15 mouse cellular contexts compared by ENCODE assay signal in genomic region chr10:86459643-86460042, GRCm38 (mm10). TPM values are rescaled to one million over a fixed set of nuclear protein-coding genes. Genes with fewer than 3 reads are reported as not detected.
DNase-seq lines count a peak whose midpoint lies in the region; ATAC-seq lines count a peak whose summit lies in the region.
"Had no signal": no experiment of that assay in that cellular context is flagged by ENCODE, and none has a peak within 500 bp of the region (broad histone marks: within the 10 kb centered on the region; RNA-seq: fewer than 3 reads in every experiment).

No protein-coding gene starts in this region.

- no peak overlapping the region for H3K9ac ChIP-seq in forebrain, embryonic 11.5 days (ENCODE audit: low read length)
- no peak overlapping the region for H3K9ac ChIP-seq in forebrain, embryonic 12.5 days
- H3K9ac ChIP-seq in hindbrain, embryonic 12.5 days: no peak overlapping the region
- H3K9ac ChIP-seq in neural tube, embryonic 15.5 days (replicated peaks): no peak overlapping the region
- H3K9ac ChIP-seq: liver, embryonic 12.5 days had no signal

- H3K36me3 ChIP-seq in forebrain, embryonic 11.5 days (ENCODE audit: control insufficient read depth, insufficient read depth, low read length): no peaks in the 10 kb centered on the region
- no peaks in the 10 kb centered on the region; the same call in 1 of the 2 replicates for H3K36me3 ChIP-seq in forebrain, embryonic 12.5 days (replicated peaks)
- no peaks in the 10 kb centered on the region for H3K36me3 ChIP-seq in hindbrain, embryonic 10.5 days
- H3K36me3 ChIP-seq in hindbrain, embryonic 12.5 days: no peaks in the 10 kb centered on the region
- peaks cover 26% of the 10 kb centered on the region for H3K36me3 ChIP-seq in neural tube, embryonic 15.5 days
- H3K36me3 ChIP-seq: liver, embryonic 12.5 days had no signal

- WGBS in forebrain, embryonic 11.5 days: 58% methylated on average over 1 of the region's 1 CpGs
- 55% methylated on average over 1 of the region's 1 CpGs for WGBS in forebrain, embryonic 12.5 days
- WGBS in hindbrain, embryonic 10.5 days: 58% methylated on average over 1 of the region's 1 CpGs
- 56% methylated on average over 1 of the region's 1 CpGs for WGBS in hindbrain, embryonic 12.5 days
- 60% methylated on average over 1 of the region's 1 CpGs for WGBS in neural tube, embryonic 15.5 days

- H3K9me3 ChIP-seq in forebrain, embryonic 11.5 days (ENCODE audit: control insufficient read depth, low read length): no peaks in the 10 kb centered on the region
- no peaks in the 10 kb centered on the region for H3K9me3 ChIP-seq in forebrain, embryonic 12.5 days
- H3K9me3 ChIP-seq in hindbrain, embryonic 10.5 days: no peaks in the 10 kb centered on the region
- no peaks in the 10 kb centered on the region for H3K9me3 ChIP-seq in hindbrain, embryonic 12.5 days (replicated peaks)
- H3K9me3 ChIP-seq in neural tube, embryonic 15.5 days (replicated peaks): no peaks in the 10 kb centered on the region
- H3K9me3 ChIP-seq: liver, embryonic 12.5 days; megakaryocyte, embryonic 14.5 days had no signal

- peaks cover 3% of the 10 kb centered on the region; the same call in 1 of the 2 replicates for H3K4me1 ChIP-seq in forebrain, embryonic 11.5 days (replicated peaks; ENCODE audit: control insufficient read depth, insufficient read depth, low read length)
- H3K4me1 ChIP-seq in forebrain, embryonic 12.5 days: peaks cover 27% of the 10 kb centered on the region
- H3K4me1 ChIP-seq in hindbrain, embryonic 10.5 days (replicated peaks): peaks cover 65% of the 10 kb centered on the region
- peaks cover 17% of the 10 kb centered on the region for H3K4me1 ChIP-seq in hindbrain, embryonic 12.5 days
- H3K4me1 ChIP-seq in neural tube, embryonic 15.5 days: peaks cover 24% of the 10 kb centered on the region
- H3K4me1 ChIP-seq: liver, embryonic 12.5 days; megakaryocyte, embryonic 14.5 days had no signal

- 0 out of 2 replicates have a peak, but pooled peaks have one; percentile 34 for ATAC-seq in forebrain, embryonic 11.5 days (replicated peaks; ENCODE audit: low FRiP score)
- ATAC-seq in forebrain, embryonic 12.5 days (ENCODE audit: low FRiP score): no peak
- no peak for ATAC-seq in hindbrain, embryonic 12.5 days (ENCODE audit: low FRiP score)
- no peak for ATAC-seq in neural tube, embryonic 15.5 days (ENCODE audit: low FRiP score)
- ATAC-seq: liver, embryonic 12.5 days had no signal

- H3K4me3 ChIP-seq in forebrain, embryonic 11.5 days (ENCODE audit: low read depth, low read length): no peak overlapping the region
- H3K4me3 ChIP-seq in forebrain, embryonic 12.5 days (replicated peaks): no peak overlapping the region
- no peak overlapping the region for H3K4me3 ChIP-seq in hindbrain, embryonic 10.5 days
- H3K4me3 ChIP-seq in hindbrain, embryonic 12.5 days: no peak overlapping the region
- no peak overlapping the region for H3K4me3 ChIP-seq in neural tube, embryonic 15.5 days (replicated peaks)
- H3K4me3 ChIP-seq: liver, embryonic 12.5 days; megakaryocyte, embryonic 14.5 days had no signal

- H3K4me2 ChIP-seq in forebrain, embryonic 11.5 days (ENCODE audit: low read depth, low read length, severe bottlenecking): no peak overlapping the region
- no peak overlapping the region for H3K4me2 ChIP-seq in forebrain, embryonic 12.5 days
- H3K4me2 ChIP-seq in hindbrain, embryonic 12.5 days (replicated peaks): no peak overlapping the region
- H3K4me2 ChIP-seq in neural tube, embryonic 15.5 days: no peak overlapping the region
- H3K4me2 ChIP-seq: liver, embryonic 12.5 days had no signal

- no peak for DNase-seq in forebrain, embryonic 11.5 days (ENCODE audit: low spot score)
- peak; percentile 34 for DNase-seq in hindbrain, embryonic 10.5 days (ENCODE audit: low spot score)
- DNase-seq in heart, postnatal 4 days: peak; percentile 25
- peak; percentile 85 for DNase-seq in lung, postnatal 36 days
- no peak for DNase-seq in thymus, postnatal 14 days
- DNase-seq: cerebellum, adult 9-10 months; embryo, embryonic 11 days; thymus, postnatal 25 days had no signal

- H3K27ac ChIP-seq in forebrain, embryonic 11.5 days (ENCODE audit: low read depth, low read length): no peak overlapping the region
- no peak overlapping the region for H3K27ac ChIP-seq in forebrain, embryonic 12.5 days
- H3K27ac ChIP-seq in hindbrain, embryonic 10.5 days: no peak overlapping the region
- no peak overlapping the region for H3K27ac ChIP-seq in hindbrain, embryonic 12.5 days
- H3K27ac ChIP-seq in neural tube, embryonic 15.5 days (replicated peaks): no peak overlapping the region
- H3K27ac ChIP-seq: liver, embryonic 12.5 days had no signal

- H3K27me3 ChIP-seq in forebrain, embryonic 11.5 days (ENCODE audit: control insufficient read depth, insufficient read depth, low read length): no peaks in the 10 kb centered on the region
- H3K27me3 ChIP-seq in forebrain, embryonic 12.5 days: no peaks in the 10 kb centered on the region
- H3K27me3 ChIP-seq in hindbrain, embryonic 10.5 days (ENCODE audit: insufficient read depth, poor library complexity, severe bottlenecking): peaks cover 10% of the 10 kb centered on the region; the same call in 1 of the 2 replicates
- H3K27me3 ChIP-seq in hindbrain, embryonic 12.5 days: no peaks in the 10 kb centered on the region; the same call in 1 of the 2 replicates
- no peaks in the 10 kb centered on the region for H3K27me3 ChIP-seq in neural tube, embryonic 15.5 days (replicated peaks)
- H3K27me3 ChIP-seq: CH12.LX; liver, embryonic 12.5 days had no signal

RNA-seq across cellular contexts. Expression of gene Syn3, which starts 39.1 kb away (rescaled TPM):
- polyA plus RNA-seq in forebrain, embryonic 11.5 days (2014; fragmentation: Nextera tagmentation; extraction: Ambion mirVana): 6.9 and 7.1 TPM in 2 replicates
- polyA plus RNA-seq in forebrain, embryonic 12.5 days (2016; fragmentation: Nextera tagmentation; extraction: Ambion mirVana): 9.2 and 9.6 TPM in 2 replicates
- 3.2 and 3.9 TPM in 2 replicates for polyA plus RNA-seq in hindbrain, embryonic 10.5 days (2016; fragmentation: Nextera tagmentation; extraction: Ambion mirVana)
- polyA plus RNA-seq in hindbrain, embryonic 12.5 days (2016; fragmentation: Nextera tagmentation; extraction: Ambion mirVana): 7.9 and 9.2 TPM in 2 replicates
- under 1 TPM; 0.38 to 0.60 TPM for total RNA-seq in heart, postnatal 4 days (2021)
- 24.4 and 29.0 TPM in 2 replicates for polyA plus RNA-seq in neural tube, embryonic 15.5 days (2015; fragmentation: Nextera tagmentation; extraction: Ambion mirVana)
- total RNA-seq: neutrophil, adult 5-6 weeks had no signal

Comparison
In these comparisons a context has a peak if more than half of its experiments do, and no peak if none do; other contexts are left out.
1. DNase-seq: peak in hindbrain, embryonic 10.5 days (single experiment), heart, postnatal 4 days (single experiment) and lung, postnatal 36 days (single experiment); none in forebrain, embryonic 11.5 days (single experiment) and thymus, postnatal 14 days (single experiment).